Mouse (Mus musculus) layer of hippocampus, postnatal 36 days (tissue): ENCODE data around the gene Col5a1. TPM values are rescaled to one million over a fixed set of nuclear protein-coding genes. Genes with fewer than 3 reads are reported as not detected.

ENCODE experiments used
- DNase-seq, 2 experiments: peaks; one replicate each; pipeline ENCODE4 v3.0.0; 2022
- total RNA-seq, 2 experiments: library from RNA; stranded (reverse); gene quantifications; 2 replicates each; pipeline ENCODE4 v1.2.3; 2021

Gene Col5a1
- total RNA-seq, 2 experiments from 2014 or later: 3.6 to 3.9 TPM

DNA sequence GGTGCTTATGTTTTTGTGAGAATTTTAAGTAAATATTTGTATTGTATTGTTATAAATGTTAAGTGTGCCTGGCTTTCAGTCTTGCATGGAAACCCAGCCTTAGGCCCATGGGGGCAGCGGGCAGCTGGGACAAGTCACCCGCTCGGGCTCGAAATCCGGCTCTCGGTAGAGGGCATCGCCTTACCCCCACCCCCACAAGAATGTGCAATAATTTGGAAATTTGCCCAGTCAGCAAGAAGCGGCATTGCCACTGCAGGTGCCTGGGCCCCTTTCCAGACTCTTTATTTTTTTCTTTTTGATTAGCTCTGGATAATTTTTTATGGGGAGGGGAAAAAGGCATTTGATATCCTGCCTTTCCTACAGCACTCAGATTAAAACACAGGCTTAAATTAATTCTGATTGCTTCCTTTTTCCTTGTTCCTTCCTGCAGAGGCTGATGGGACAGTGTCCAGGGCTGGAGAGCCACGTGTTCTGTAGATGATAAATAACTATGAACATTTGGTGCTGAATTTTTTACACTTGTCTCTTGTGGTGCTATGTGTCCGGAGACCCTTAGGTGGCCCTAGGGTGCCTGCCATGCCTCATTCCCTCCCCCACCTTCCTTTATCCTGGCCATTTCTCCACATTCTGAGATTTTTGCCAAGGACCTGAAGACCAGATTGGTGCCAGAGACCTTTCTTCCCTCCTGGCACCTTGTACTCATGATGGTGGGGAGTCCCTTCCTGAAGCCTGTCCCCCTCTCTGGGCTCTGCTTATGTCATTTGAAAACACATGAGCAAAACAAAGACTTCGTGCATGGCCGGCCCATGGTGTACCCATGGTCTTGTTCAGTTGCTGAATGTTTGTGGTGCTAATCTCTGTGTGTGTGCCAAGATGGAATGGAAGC, 151.5 kb downstream of the Col5a1 start:
- DNase-seq: no peak

- DNase-seq: peak; percentile 27 to 47
These were observed 152.3 kb downstream of the Col5a1 start for GRCm38 (mm10) chr2:28038391-28039096.

GRCm38 (mm10) chr2:28039647-28040325, 153.6 kb downstream of the Col5a1 start:
- DNase-seq: no peak

DNA sequence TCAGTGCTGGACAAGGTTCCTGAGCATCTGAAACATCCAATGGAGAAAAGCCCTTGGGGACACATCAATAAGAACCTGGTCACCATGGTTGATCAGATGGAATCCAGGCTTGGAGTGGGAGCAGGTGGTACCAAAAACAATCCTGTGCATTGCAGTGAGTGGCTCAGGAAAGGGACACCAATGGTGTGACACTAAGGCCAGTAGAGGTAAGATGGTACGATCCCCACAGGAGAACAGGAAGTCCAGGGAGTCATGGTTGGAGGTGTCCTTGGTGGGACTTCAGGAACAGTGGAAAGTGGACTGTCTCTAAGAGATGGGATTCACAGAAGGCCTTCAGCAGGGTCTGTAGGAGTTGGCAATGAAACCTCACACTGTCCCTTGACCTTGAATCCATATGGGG, 154.2 kb downstream of the Col5a1 start:
- DNase-seq: no peak

GRCm38 (mm10) chr2:28044920-28045598, 158.8 kb downstream of the Col5a1 start:
- no peak for DNase-seq

DNA sequence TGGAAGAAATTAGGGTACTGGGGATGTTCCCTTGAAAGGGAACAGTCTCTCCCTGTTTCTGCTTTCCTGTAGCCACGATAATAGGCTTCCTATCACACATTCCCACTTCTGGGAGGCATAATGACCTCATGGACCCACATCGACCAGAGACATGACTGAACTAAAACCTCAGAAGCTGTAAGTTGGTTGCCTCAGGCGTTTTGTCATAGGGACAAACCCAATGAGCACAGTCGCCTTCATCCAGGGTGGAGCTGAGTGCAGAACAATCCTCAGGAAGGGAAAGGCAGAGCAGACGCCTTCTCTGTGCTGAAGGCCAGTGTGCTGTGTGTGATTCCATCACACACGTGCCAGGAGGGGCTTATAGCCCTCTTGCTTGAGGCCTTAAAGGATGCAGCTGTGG, 160.1 kb downstream of the Col5a1 start:
- DNase-seq: no peak

DNA sequence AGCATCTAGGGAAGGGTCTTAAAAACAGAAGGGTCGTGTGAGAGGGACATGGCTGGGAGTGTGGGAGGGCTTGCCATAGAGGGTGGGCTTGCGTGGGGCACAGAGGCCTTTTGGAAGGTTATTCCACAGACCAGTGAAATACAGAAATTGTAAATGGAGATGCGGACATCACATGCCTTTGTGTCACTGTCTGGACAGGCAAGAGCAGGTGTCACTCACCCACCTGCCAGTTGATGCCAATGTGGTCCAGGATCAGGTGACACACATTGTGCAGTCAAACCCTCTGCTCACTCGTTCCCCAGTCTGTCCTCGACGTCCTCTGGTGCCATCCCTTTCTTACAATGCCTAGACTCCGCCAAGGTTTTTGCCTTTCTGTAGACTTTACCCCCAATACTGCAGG, 160.9 kb downstream of the Col5a1 start:
- no peak for DNase-seq

GRCm38 (mm10) chr2:28059922-28060321, 173.7 kb downstream of the Col5a1 start:
- no peak for DNase-seq

DNA sequence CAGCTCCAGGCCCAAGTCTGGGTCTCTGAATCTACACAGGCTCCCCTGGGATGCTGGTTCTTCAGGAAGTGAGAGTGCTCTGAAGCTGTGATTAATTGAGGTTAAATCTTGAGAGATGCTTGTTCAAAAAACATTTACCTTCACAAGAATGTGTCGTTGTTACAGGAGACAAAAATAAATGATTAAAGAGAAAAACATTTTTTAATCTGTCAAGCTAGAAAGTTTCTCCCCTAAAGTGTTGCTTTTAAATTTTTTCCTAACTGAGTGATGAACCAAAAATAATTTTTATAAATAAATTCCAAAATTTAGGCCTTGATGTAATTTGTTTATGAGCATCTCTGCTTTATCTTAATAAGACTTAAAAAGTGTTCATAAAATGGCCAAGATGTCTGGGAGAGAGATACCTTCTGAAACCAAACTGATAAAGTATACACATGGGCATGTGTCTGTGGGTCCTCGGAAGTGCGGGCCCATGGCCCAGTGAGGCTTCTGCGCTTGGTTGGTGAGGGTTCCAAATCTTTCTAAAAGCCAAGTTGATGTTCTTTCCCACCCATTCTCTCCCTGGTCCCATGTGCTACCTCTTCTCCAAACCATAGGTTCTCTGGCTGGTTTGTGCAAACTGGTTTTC, 177.6 kb downstream of the Col5a1 start:
- DNase-seq: no peak

DNA sequence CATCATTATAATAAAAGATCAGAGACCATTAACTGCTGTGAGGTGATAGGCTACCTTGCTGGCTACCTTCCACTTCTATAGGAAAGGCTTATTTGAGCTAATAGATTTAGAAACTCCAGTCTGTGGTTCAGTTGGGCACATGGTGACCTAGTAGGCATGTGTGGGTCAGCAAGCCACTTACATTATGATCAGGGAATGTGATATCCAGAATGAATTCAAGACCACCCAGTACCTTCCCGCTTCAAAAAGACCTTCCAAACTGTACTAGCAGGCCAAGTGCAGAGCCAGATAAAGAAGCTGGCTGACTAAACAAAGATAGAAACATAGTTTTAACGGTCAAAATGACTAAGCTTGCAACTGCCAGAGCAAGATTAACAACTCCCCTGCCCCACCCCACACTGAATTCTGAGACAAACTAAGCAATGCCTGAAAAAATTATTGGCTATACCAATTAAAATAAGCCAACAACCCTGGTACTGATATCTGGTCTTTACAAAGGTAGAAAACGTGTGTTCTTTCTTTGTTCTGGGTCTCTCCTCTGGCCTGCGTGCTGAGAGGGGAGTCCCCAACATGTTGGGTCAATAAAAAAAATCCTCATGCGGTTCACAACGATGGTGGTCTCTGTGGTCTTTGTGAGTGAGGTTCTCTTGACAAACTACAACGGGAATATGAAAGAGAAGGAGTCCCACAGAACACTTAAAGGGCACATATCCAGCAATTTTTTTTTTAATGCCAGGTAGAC, 178.3 kb downstream of the Col5a1 start:
- DNase-seq: no peak

GRCm38 (mm10) chr2:28065081-28065651, 178.9 kb downstream of the Col5a1 start:
- no peak for DNase-seq

- DNase-seq: no peak
These were observed 180.5 kb downstream of the Col5a1 start for GRCm38 (mm10) chr2:28066686-28067085.

GRCm38 (mm10) chr2:28067175-28067574, 180.9 kb downstream of the Col5a1 start:
- peak; percentile 21 to 22 for DNase-seq

- peak; percentile 7 to 12 for DNase-seq
These were observed 181.8 kb downstream of the Col5a1 start for GRCm38 (mm10) chr2:28067821-28068536.

DNA sequence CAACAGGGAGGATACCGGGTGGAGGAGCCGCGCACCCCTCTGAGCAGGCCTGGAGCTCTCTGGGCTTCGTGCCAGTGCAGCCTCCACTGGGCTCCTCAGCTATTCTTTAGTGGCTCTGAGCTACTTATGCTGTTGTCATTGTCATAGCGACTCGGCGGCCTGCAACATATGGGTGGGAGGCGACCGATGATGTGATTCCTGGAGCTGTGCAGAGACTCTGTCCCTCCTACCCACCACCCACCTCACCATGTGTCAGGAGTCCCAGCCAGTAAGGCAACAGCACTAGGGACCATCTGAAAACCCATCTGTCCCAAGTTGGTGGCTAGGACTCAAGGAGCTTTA, 182.3 kb downstream of the Col5a1 start:
- peak; percentile 90 to 92 for DNase-seq

- no peak for DNase-seq
These were observed 189.5 kb downstream of the Col5a1 start for GRCm38 (mm10) chr2:28075616-28076187.

DNA sequence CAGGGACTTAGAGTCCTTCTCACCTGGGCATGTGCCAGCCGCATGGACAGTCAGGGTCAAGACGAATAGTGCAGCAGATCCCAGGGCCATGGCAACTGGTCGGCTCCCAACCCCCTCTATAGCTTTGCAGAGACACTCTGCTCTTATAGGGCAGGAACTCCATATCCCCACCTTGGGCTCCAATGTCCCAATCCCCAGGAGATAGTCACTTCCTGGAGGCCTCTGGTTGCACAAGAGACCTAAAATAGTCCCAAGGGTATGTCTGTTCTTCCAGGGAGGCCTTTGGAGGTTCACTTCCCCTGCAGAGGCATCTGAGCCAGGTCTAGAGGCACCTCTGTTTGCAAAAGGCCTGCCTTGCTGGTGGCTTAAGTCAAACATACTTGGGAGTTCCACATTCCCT, 198.5 kb downstream of the Col5a1 start, which contains the start of gene Fcnb:
Gene Fcnb, minus strand, starts transcription at position 118 of the 400 bp plus-strand sequence.
- DNase-seq: no peak

GRCm38 (mm10) chr2:28086112-28086511, 199.9 kb downstream of the Col5a1 start:
- no peak for DNase-seq

DNA sequence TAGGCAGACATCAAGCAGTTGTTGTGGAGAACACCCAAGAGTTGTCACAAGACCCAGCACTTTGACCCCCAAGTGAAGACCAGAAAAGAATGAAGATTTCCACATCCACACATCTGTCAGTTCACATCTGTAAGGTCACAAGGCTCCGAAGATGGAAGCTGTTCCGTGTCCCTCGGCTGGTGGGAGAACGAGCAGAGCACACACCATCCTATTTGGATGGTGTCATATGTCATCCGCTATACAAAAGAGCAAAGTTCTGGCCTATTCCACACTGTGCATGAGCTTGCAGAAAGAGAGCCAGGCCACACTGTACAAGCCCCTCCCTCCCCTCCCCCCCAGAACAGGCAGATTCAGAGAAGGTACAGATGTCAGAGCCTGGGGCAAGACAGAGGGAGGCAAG, 202.9 kb downstream of the Col5a1 start:
- DNase-seq: no peak
